Mouse (Mus musculus) CH12.LX (cell line): Measurements from ENCODE around the gene 1700028K03Rik.

Experiments used
- CHD2 ChIP-seq: IDR thresholded peaks from 2 replicates; pipeline ENCODE4 v1.6.1; 2011; ENCODE audit warnings: low read length, improper control_type of control experiment
- CTCF ChIP-seq, 2 experiments: IDR thresholded peaks in 1 of 2; conservative IDR thresholded peaks in 1 of 2; 2 replicates each; pipeline ENCODE4 v1.5.1; 2011 to 2012; ENCODE audit warnings: low read depth in 2 of 2, low read length in 2 of 2, improper control_type of control experiment in 1 of 2, inconsistent platforms in 1 of 2, mild to moderate bottlenecking in 1 of 2, moderate library complexity in 1 of 2
- EP300 ChIP-seq: IDR thresholded peaks from 2 replicates; pipeline ENCODE4 v1.6.1; 2011; ENCODE audit warnings: low read length, improper control_type of control experiment
- ETS1 ChIP-seq: conservative IDR thresholded peaks from 2 replicates; pipeline ENCODE4 v1.6.1; 2012; ENCODE audit warnings: low read depth, mild to moderate bottlenecking, inconsistent platforms, low read length, improper control_type of control experiment, moderate library complexity
- MAFK ChIP-seq: IDR thresholded peaks from 2 replicates; pipeline ENCODE4 v1.6.1; 2011; ENCODE audit warnings: low read length, improper control_type of control experiment; ENCODE audit not compliant: insufficient replicate concordance
- POLR2A ChIP-seq: IDR thresholded peaks from 2 replicates; pipeline ENCODE4 v1.6.1; 2011; ENCODE audit warnings: low read depth, mild to moderate bottlenecking, improper control_type of control experiment, low read length
- TCF12 ChIP-seq: IDR thresholded peaks from 2 replicates; pipeline ENCODE4 v1.6.1; 2014; ENCODE audit warnings: low read depth, mild to moderate bottlenecking, inconsistent platforms, low read length, improper control_type of control experiment
- ZC3H11A ChIP-seq: IDR thresholded peaks from 2 replicates; pipeline ENCODE4 v1.6.1; 2012; ENCODE audit warnings: low read depth, mild to moderate bottlenecking, inconsistent platforms, low read length, improper control_type of control experiment

DNA sequence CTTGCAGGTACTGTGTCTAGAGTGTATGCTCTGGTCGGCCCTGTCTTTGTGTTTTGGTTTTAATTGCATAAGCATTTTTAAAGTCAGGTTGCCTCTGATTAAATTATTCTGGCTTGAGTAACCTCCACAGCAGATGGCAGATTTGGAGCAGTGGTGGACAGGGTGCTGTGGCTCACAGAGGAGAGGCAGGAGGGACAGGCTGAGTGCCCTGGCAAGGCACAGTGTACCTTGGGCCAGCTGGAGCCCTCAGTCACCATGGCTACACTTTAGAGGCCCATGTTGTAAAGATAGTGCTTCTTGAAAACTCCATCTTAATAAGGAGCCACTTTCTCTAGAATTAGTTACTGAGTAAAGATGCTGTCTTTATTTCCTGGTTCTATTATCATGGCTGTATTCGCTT is 38.5 kb upstream of the 1700028K03Rik start:
- no peak for TF ChIP-seq ETS1
- no peak for TF ChIP-seq MAFK
- TF ChIP-seq CTCF (conservative IDR thresholded peaks at IDR 0.05 in 1 of 2, IDR thresholded peaks at IDR 0.05 in 1 of 2; ENCODE audit: low read depth in 2 of 2, low read length in 2 of 2), result no peak
- TF ChIP-seq TCF12, result no peak
- no peak for TF ChIP-seq EP300
- no peak for TF ChIP-seq CHD2
- no peak for TF ChIP-seq POLR2A
- no peak for TF ChIP-seq ZC3H11A
